Mouse (Mus musculus) spleen, adult 2 months (tissue): ENCODE results near the gene Dpp9.

ENCODE experiments used
- CTCF ChIP-seq: fragments of 200-500 bp; IDR thresholded peaks from 2 replicates; pipeline ENCODE4 v1.5.1; 2011; ENCODE audit warnings: mild to moderate bottlenecking, inconsistent platforms; ENCODE audit not compliant: insufficient read depth, insufficient read length, insufficient replicate concordance; ENCODE audit errors: extremely low read depth
- POLR2A ChIP-seq: fragments of 200-500 bp; IDR thresholded peaks from 2 replicates; pipeline ENCODE4 v1.6.1; 2011; ENCODE audit warnings: low read depth, low read length, inconsistent platforms

DNA sequence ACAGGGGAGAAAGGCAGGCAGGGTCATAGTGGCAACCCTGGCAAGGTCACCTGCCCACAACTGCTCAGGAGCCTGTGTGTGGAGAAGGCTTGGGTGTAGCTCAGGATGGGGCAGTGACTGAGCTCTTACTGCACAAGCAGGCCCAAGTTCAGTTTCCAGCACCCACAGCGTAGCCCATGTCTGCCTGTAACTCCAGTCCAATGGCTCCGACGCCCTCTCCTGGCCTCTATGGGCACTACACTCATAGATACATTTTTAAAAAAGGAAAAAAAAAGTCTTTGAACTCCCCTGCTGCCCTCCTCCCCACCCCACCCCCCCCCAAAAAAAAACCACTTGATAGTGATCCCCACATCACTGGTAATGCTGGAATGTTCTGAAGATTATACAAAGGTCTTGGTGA, 17.1 kb downstream of the Dpp9 start:
- TF ChIP-seq POLR2A (no peak), CTCF (no peak)
